Mouse (Mus musculus) G1E (cell line): ENCODE measurements around the gene Taok2.

ENCODE experiments used
- CTCF ChIP-seq: IDR thresholded peaks from 2 replicates; pipeline ENCODE4 v1.5.1; 2012; ENCODE audit warnings: low read depth, low read length, inconsistent platforms, mixed read lengths
- GATA1 ChIP-seq: IDR thresholded peaks from 2 replicates; pipeline ENCODE4 v1.6.1; 2012; ENCODE audit warnings: borderline replicate concordance, low read length, inconsistent platforms, mixed read lengths
- POLR2AphosphoS5 ChIP-seq: IDR thresholded peaks from 2 replicates; pipeline ENCODE4 v1.6.1; 2012; ENCODE audit warnings: low read depth, low read length, inconsistent platforms; ENCODE audit not compliant: insufficient replicate concordance
- TAL1 ChIP-seq: conservative IDR thresholded peaks from 2 replicates; pipeline ENCODE4 v1.6.1; 2012; ENCODE audit warnings: low read depth, low read length, inconsistent platforms, mixed read lengths

- no peak for TF ChIP-seq CTCF
- TF ChIP-seq GATA1 = no peak
- no peak for TF ChIP-seq TAL1
- TF ChIP-seq POLR2AphosphoS5 = no peak
Observed at GRCm38 (mm10) chr7:126816494-126816893, 68.0 kb downstream of the Taok2 start.
